Mouse (Mus musculus) forebrain, embryonic 15.5 days (tissue): ENCODE data around the gene Ccdc60. TPM values are rescaled to one million over a fixed set of nuclear protein-coding genes. Genes with fewer than 3 reads are reported as not detected.
"Not testable (repeated sequence)": the region's sequence is repeated elsewhere in the genome, so short reads cannot be mapped to it uniquely, and the experiment has no call there.

ENCODE experiments used
- ATAC-seq: fragments of 200-750 bp; cut with Nextera tagmentation; replicated peaks from 2 replicates; pipeline ENCODE4 v1.8.0; 2017; ENCODE audit warnings: mild to moderate bottlenecking, moderate TSS enrichment, moderate library complexity
- H3K27ac ChIP-seq: fragments of 300-500 bp; sonication (generic); replicated peaks from 2 replicates; pipeline ENCODE4 v1.5.1; 2015; ENCODE audit warnings: mild to moderate bottlenecking, inconsistent platforms
- H3K27me3 ChIP-seq: fragments of 300-500 bp; sonication (generic); 2 replicates; pipeline ENCODE4 v1.6.1; 2015; ENCODE audit warnings: inconsistent platforms
- H3K36me3 ChIP-seq: fragments of 300-500 bp; sonication (generic); 2 replicates; pipeline ENCODE4 v1.6.1; 2015; ENCODE audit warnings: mild to moderate bottlenecking, inconsistent platforms
- H3K4me1 ChIP-seq: fragments of 300-500 bp; sonication (generic); 2 replicates; pipeline ENCODE4 v1.6.1; 2015; ENCODE audit warnings: inconsistent platforms
- H3K4me2 ChIP-seq: fragments of 300-500 bp; sonication (generic); replicated peaks from 2 replicates; pipeline ENCODE4 v1.6.1; 2015; ENCODE audit warnings: mild to moderate bottlenecking, inconsistent platforms
- H3K4me3 ChIP-seq: fragments of 300-500 bp; sonication (generic); 2 replicates; pipeline ENCODE4 v1.5.1; 2015; ENCODE audit warnings: mild to moderate bottlenecking, inconsistent platforms
- H3K9ac ChIP-seq: fragments of 300-500 bp; sonication (generic); replicated peaks from 2 replicates; pipeline ENCODE4 v1.6.1; 2015; ENCODE audit warnings: mild to moderate bottlenecking, inconsistent platforms
- H3K9me3 ChIP-seq: fragments of 300-500 bp; sonication (generic); 2 replicates; pipeline ENCODE4 v1.6.1; 2016; ENCODE audit warnings: inconsistent platforms
- WGBS: fragments of 180-500 bp; shearing (Covaris S2); methylation state at CpG from one replicate; pipeline ENCODE4 v1.1.7; 2015; ENCODE audit warnings: mixed read lengths; 5-methylcytosine and 5-hydroxymethylcytosine counted together
- polyA plus RNA-seq: library from polyadenylated mRNA; unstranded; fragments of >200 nt; fragmentation: Nextera tagmentation; extraction: Ambion mirVana; gene quantifications from 2 replicates; pipeline ENCODE4 v1.2.1, GENCODE M21; 2015

The Ccdc60 gene
- 0.64 and 1.7 TPM in 2 replicates for polyA plus RNA-seq

GRCm38 (mm10) chr5:116288849-116289570, at the start of gene Ccdc60:
Ccdc60 (minus strand) TSS chr5:116288985.
- peak within 1 kb of the TSS; percentile 16; the same call in 1 of the 2 replicates for H3K4me2 ChIP-seq
- H3K27me3 ChIP-seq, result peaks cover 6% of the 10 kb centered on the region; the same call in 1 of the 2 replicates
- peaks cover 22% of the 10 kb centered on the region for H3K4me1 ChIP-seq
- H3K9ac ChIP-seq, result no peak within 1 kb of the TSS
- no peaks in the 10 kb centered on the region for H3K9me3 ChIP-seq
- 4% methylated on average over 28 of the region's 28 CpGs for WGBS
- no peaks in the 10 kb centered on the region for H3K36me3 ChIP-seq
- no peak within 1 kb of the TSS for H3K27ac ChIP-seq
- H3K4me3 ChIP-seq, result no peak within 1 kb of the TSS
- ATAC-seq, result no peak

GRCm38 (mm10) chr5:116336191-116336590, 47.4 kb upstream of the Ccdc60 start:
- Histone ChIP-seq H3K36me3 (no peaks in the 10 kb centered on the region), H3K4me3 (no peak overlapping the region), H3K27ac (0 out of 2 replicates have a peak overlapping the region, but pooled peaks have one; percentile 15), H3K27me3 (no peaks in the 10 kb centered on the region), H3K4me1 (peaks cover 7% of the 10 kb centered on the region), H3K9me3 (no peaks in the 10 kb centered on the region; the same call in 1 of the 2 replicates), H3K9ac (no peak overlapping the region), H3K4me2 (no peak overlapping the region)
- ATAC-seq, result no peak

- Histone ChIP-seq H3K9me3 (no peaks in the 10 kb centered on the region; the same call in 1 of the 2 replicates), H3K36me3 (no peaks in the 10 kb centered on the region), H3K27me3 (no peaks in the 10 kb centered on the region), H3K9ac (no peak overlapping the region), H3K4me3 (no peak overlapping the region), H3K27ac (no peak overlapping the region), H3K4me2 (no peak overlapping the region), H3K4me1 (peaks cover 2% of the 10 kb centered on the region)
- ATAC-seq, result no peak
- WGBS, result 91% methylated on average over 4 of the region's 4 CpGs
Measured at GRCm38 (mm10) chr5:116328911-116329310, 40.1 kb upstream of the Ccdc60 start.

GRCm38 (mm10) chr5:116323401-116323800, 34.6 kb upstream of the Ccdc60 start:
- 18% methylated on average over 5 of the region's 5 CpGs for WGBS
- Histone ChIP-seq H3K36me3 (no peaks in the 10 kb centered on the region), H3K27me3 (peaks cover 22% of the 10 kb centered on the region; the same call in 1 of the 2 replicates), H3K9ac (no peak overlapping the region), H3K4me3 (no peak overlapping the region), H3K4me1 (peaks cover 20% of the 10 kb centered on the region), H3K27ac (no peak overlapping the region; the same call in 1 of the 2 replicates), H3K4me2 (no peak overlapping the region), H3K9me3 (no peaks in the 10 kb centered on the region)
- ATAC-seq, result no peak

GRCm38 (mm10) chr5:116322365-116323027, 33.7 kb upstream of the Ccdc60 start:
- no peak overlapping the region for H3K9ac ChIP-seq
- H3K27ac ChIP-seq, result peak overlapping the region; percentile 77
- ATAC-seq, result peak; percentile 88
- peaks cover 25% of the 10 kb centered on the region; the same call in 1 of the 2 replicates for H3K27me3 ChIP-seq
- no peaks in the 10 kb centered on the region for H3K36me3 ChIP-seq
- no peak overlapping the region for H3K4me3 ChIP-seq
- H3K4me2 ChIP-seq, result peak overlapping the region; percentile 24
- H3K9me3 ChIP-seq, result no peaks in the 10 kb centered on the region
- H3K4me1 ChIP-seq, result peaks cover 20% of the 10 kb centered on the region
- 13% methylated on average over 15 of the region's 15 CpGs for WGBS

- H3K27me3 ChIP-seq, result peaks cover 57% of the 10 kb centered on the region
- H3K4me1 ChIP-seq, result peaks cover 20% of the 10 kb centered on the region
- no peak overlapping the region for H3K9ac ChIP-seq
- H3K4me2 ChIP-seq, result no peak overlapping the region
- no peak overlapping the region for H3K4me3 ChIP-seq
- 71% methylated on average over 8 of the region's 8 CpGs for WGBS
- ATAC-seq, result no peak
- no peaks in the 10 kb centered on the region for H3K36me3 ChIP-seq
- no peaks in the 10 kb centered on the region for H3K9me3 ChIP-seq
- no peak overlapping the region for H3K27ac ChIP-seq
Measured at GRCm38 (mm10) chr5:116313711-116314110, 24.9 kb upstream of the Ccdc60 start.

- 0 out of 2 replicates have a peak overlapping the region, but pooled peaks have one; percentile 16 for H3K27ac ChIP-seq
- H3K4me1 ChIP-seq, result peaks cover 20% of the 10 kb centered on the region
- no peaks in the 10 kb centered on the region for H3K36me3 ChIP-seq
- 3% methylated on average over 15 of the region's 15 CpGs for WGBS
- peak overlapping the region; percentile 42 for H3K4me2 ChIP-seq
- peak; percentile 80 for ATAC-seq
- peak overlapping the region; percentile 1; the same call in 1 of the 2 replicates for H3K9ac ChIP-seq
- peak overlapping the region; percentile 22 for H3K4me3 ChIP-seq
- peaks cover 64% of the 10 kb centered on the region for H3K27me3 ChIP-seq
- no peaks in the 10 kb centered on the region for H3K9me3 ChIP-seq
Measured at GRCm38 (mm10) chr5:116312111-116312737, 23.4 kb upstream of the Ccdc60 start.

GRCm38 (mm10) chr5:116311636-116312035, 22.9 kb upstream of the Ccdc60 start:
- Histone ChIP-seq H3K9ac (no peak overlapping the region), H3K36me3 (no peaks in the 10 kb centered on the region), H3K4me1 (peaks cover 20% of the 10 kb centered on the region), H3K4me3 (no peak overlapping the region), H3K4me2 (peak overlapping the region; percentile 42), H3K27ac (0 out of 2 replicates have a peak overlapping the region, but pooled peaks have one; percentile 16), H3K9me3 (no peaks in the 10 kb centered on the region), H3K27me3 (peaks cover 59% of the 10 kb centered on the region)
- ATAC-seq, result 0 out of 2 replicates have a peak, but pooled peaks have one; percentile 8
- 89% methylated on average over 6 of the region's 6 CpGs for WGBS

GRCm38 (mm10) chr5:116309383-116309801, 20.6 kb upstream of the Ccdc60 start:
- Histone ChIP-seq H3K27me3 (peaks cover 42% of the 10 kb centered on the region), H3K4me2 (no peak overlapping the region), H3K4me3 (no peak overlapping the region), H3K27ac (0 out of 2 replicates have a peak overlapping the region, but pooled peaks have one; percentile 12), H3K36me3 (no peaks in the 10 kb centered on the region), H3K9ac (no peak overlapping the region), H3K4me1 (peaks cover 20% of the 10 kb centered on the region), H3K9me3 (no peaks in the 10 kb centered on the region)
- 38% methylated on average over 6 of the region's 6 CpGs for WGBS
- no peak for ATAC-seq

GRCm38 (mm10) chr5:116305557-116305956, 16.8 kb upstream of the Ccdc60 start:
- Histone ChIP-seq H3K9me3 (no peaks in the 10 kb centered on the region), H3K4me1 (peaks cover 5% of the 10 kb centered on the region), H3K27ac (no peak overlapping the region), H3K9ac (no peak overlapping the region), H3K36me3 (no peaks in the 10 kb centered on the region), H3K4me3 (no peak overlapping the region), H3K4me2 (no peak overlapping the region), H3K27me3 (peaks cover 32% of the 10 kb centered on the region)
- 91% methylated on average over 4 of the region's 4 CpGs for WGBS
- no peak for ATAC-seq

GRCm38 (mm10) chr5:116305146-116305545, 16.4 kb upstream of the Ccdc60 start:
- H3K4me1 ChIP-seq, result not testable (repeated sequence)

GRCm38 (mm10) chr5:116300984-116301383, 12.2 kb upstream of the Ccdc60 start:
- no peak for ATAC-seq
- 61% methylated on average over 9 of the region's 9 CpGs for WGBS
- no peaks in the 10 kb centered on the region for H3K9me3 ChIP-seq
- H3K36me3 ChIP-seq, result no peaks in the 10 kb centered on the region
- no peak overlapping the region for H3K9ac ChIP-seq
- H3K27me3 ChIP-seq, result 0 out of 2 replicates have a peak, but pooled peaks cover 4% of the 10 kb centered on the region
- no peak overlapping the region for H3K4me2 ChIP-seq
- no peak overlapping the region for H3K27ac ChIP-seq
- H3K4me1 ChIP-seq, result no peaks in the 10 kb centered on the region
- H3K4me3 ChIP-seq, result no peak overlapping the region

More at GRCm38 (mm10) chr5:116305146-116305545, 16.4 kb upstream of the Ccdc60 start:
- peaks cover 28% of the 10 kb centered on the region for H3K27me3 ChIP-seq
- H3K9me3 ChIP-seq, H3K36me3 ChIP-seq, H3K9ac ChIP-seq, ATAC-seq, H3K4me2 ChIP-seq, H3K4me3 ChIP-seq, H3K27ac ChIP-seq: not testable (repeated sequence)
